Mouse (Mus musculus) testis, adult 2 months (tissue): Measurements from ENCODE around the gene Slco1a1.

Experiments used
- CTCF ChIP-seq: fragments of 200-500 bp; IDR thresholded peaks from 2 replicates; pipeline ENCODE4 v1.5.1; 2012; ENCODE audit warnings: low read depth, mild to moderate bottlenecking, inconsistent platforms, low read length, moderate library complexity; ENCODE audit not compliant: control insufficient read depth, insufficient read depth, insufficient replicate concordance
- POLR2A ChIP-seq: fragments of 200-500 bp; IDR thresholded peaks from 2 replicates; pipeline ENCODE4 v1.6.1; 2012; ENCODE audit warnings: low read depth, mild to moderate bottlenecking, inconsistent platforms, low read length, moderate library complexity; ENCODE audit not compliant: control insufficient read depth

DNA sequence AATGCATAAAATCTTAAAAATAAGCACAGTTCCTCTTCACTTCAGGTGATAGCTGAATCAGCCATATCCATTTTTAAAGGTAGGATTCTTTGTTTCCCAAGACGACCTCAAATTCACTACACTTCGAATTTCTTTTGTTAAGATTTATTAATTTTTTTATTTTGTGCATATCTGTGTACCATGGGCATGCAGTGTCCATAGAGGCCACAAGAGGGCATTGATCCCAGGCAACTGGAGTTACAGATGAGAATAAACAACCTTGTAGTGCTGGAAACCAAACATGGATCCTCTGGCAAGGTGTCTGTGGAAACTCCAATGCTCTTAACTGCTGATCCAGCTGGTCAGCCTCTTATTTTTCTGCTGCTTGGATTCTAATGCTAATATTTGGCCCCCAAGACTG, 58.5 kb downstream of the Slco1a1 start:
- no peak for TF ChIP-seq POLR2A
- no peak for TF ChIP-seq CTCF
